Mouse (Mus musculus): Measurements from ENCODE around the gene Acin1. TPM values are rescaled to one million over a fixed set of nuclear protein-coding genes. Genes with fewer than 3 reads are reported as not detected.

Acin1 gene
- total and polyA plus RNA-seq, 3 experiments = 74.0 to 324 (median 118) TPM

DNA sequence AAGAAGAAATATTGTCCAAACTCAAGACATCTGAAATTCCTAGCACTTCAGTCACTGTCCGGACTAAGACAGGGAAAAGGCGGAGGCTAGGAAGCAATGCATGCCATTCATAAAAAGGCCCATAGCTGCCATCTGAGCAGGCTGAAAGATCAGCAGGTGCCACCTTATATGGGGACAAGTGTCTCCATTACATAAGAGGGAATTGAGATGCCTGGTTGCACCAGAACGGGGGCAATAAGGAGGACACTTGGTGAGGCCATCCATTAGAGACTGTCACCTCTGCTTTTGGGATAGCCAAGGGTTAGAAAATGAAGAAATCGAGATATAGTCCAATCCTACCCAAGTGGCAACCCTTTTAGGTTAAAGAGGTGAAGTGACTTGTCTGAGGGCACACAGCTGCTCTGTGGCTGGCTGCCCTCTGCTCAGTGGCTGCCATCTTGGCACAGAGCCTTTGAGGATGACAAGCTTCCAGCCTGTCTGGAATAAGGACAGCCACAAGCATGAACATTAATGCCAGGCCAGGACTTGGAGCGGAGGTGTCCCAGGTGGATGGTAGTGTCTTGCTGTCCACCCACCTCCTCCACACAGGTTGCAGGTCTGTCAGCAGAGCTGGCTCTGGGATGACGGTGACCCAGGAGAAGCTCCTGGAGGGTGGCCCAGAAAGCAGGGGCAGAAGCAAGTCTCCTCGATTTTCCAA lies 34.1 kb upstream of the Acin1 start:
- no peak overlapping the region for H3K9ac ChIP-seq (ENCODE audit: insufficient read depth, low read depth)
- H3K79me2 ChIP-seq (replicated peaks; ENCODE audit: control insufficient read depth, extremely low read depth, insufficient read depth, poor library complexity, severe bottlenecking) = no peaks in the 10 kb centered on the region
- in situ Hi-C loops (cut with MboI; ENCODE audit: low pct_ligation_motif_present, low pct_unique_long_range_greater_than_20kb, low sequenced_read_pairs) = no loop called here
- peaks cover 9% of the 10 kb centered on the region for H3K9me3 ChIP-seq (replicated peaks; ENCODE audit: low read length)
- H3K4me3 ChIP-seq (replicated peaks in 1 of 3; ENCODE audit: low read depth in 2 of 3, low read length in 2 of 3, poor library complexity in 1 of 3) = no peak overlapping the region
- TF ChIP-seq CHD1 (IDR thresholded peaks at IDR 0.05; ENCODE audit: low read depth, low read length) = no peak
- H3K27ac ChIP-seq (ENCODE audit: insufficient read depth, low read depth) = no peak overlapping the region
- H3K4me1 ChIP-seq (ENCODE audit: control insufficient read depth in 1 of 2, insufficient read depth in 2 of 2) = peaks cover 0 to 10% of the 10 kb centered on the region in 2 experiments; a peak in 1 of 4 replicates
- dilution Hi-C loops (cut with MboI; ENCODE audit: extremely low pct_ligation_motif_present, extremely low pct_unique_long_range_greater_than_20kb, low sequenced_read_pairs) = no loop called here
- H3K4me2 ChIP-seq (ENCODE audit: insufficient read depth, low read depth, poor library complexity, severe bottlenecking) = no peak overlapping the region
- no peak for DNase-seq (ENCODE audit: extremely low read depth)
- no peaks in the 10 kb centered on the region for H3K36me3 ChIP-seq (replicated peaks in 1 of 2; ENCODE audit: control insufficient read depth in 1 of 2, insufficient read depth in 1 of 2, low read length in 1 of 2)
- H3K27me3 ChIP-seq (replicated peaks) = peaks cover 1% of the 10 kb centered on the region

DNA sequence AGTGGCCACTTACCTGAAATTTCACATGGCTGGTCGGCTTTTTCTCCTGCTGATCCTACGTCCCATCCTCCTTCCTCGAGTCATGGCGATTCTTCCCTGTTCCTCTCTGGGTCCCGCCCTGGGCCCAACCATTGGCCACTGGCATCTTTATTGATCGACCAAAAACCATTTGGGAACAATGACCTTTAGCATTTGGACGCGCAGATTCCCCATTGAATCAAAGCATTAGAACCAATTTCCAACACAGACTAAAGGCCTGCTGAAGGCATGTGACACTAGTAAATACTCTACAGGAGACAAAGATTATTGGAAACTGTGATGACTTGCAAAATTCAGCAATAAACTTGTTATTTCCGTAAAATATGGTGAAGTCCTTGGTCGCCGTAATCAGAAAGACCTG lies 33.3 kb upstream of the Acin1 start:
- in situ Hi-C loops (cut with MboI; ENCODE audit: low pct_ligation_motif_present, low pct_unique_long_range_greater_than_20kb, low sequenced_read_pairs) (no loop called here), dilution Hi-C loops (cut with MboI; ENCODE audit: extremely low pct_ligation_motif_present, extremely low pct_unique_long_range_greater_than_20kb, low sequenced_read_pairs) (no loop called here)
- H3K9ac ChIP-seq (ENCODE audit: insufficient read depth, low read depth) = no peak overlapping the region
- H3K4me2 ChIP-seq (ENCODE audit: insufficient read depth, low read depth, poor library complexity, severe bottlenecking) = no peak overlapping the region
- H3K27ac ChIP-seq (ENCODE audit: insufficient read depth, low read depth) = no peak overlapping the region
- H3K9me3 ChIP-seq (replicated peaks; ENCODE audit: low read length) = peaks cover 9% of the 10 kb centered on the region
- H3K79me2 ChIP-seq (replicated peaks; ENCODE audit: control insufficient read depth, extremely low read depth, insufficient read depth, poor library complexity, severe bottlenecking) = no peaks in the 10 kb centered on the region
- H3K36me3 ChIP-seq (replicated peaks in 1 of 2; ENCODE audit: control insufficient read depth in 1 of 2, insufficient read depth in 1 of 2, low read length in 1 of 2) = no peaks in the 10 kb centered on the region
- DNase-seq (ENCODE audit: extremely low read depth) = no peak
- H3K27me3 ChIP-seq (replicated peaks) = peaks cover 1% of the 10 kb centered on the region
- TF ChIP-seq NRF1 (IDR thresholded peaks at IDR 0.05; ENCODE audit: low read depth, low read length) (no peak), MXI1 (IDR thresholded peaks at IDR 0.05; ENCODE audit: low read depth, low read length) (no peak), MYC (IDR thresholded peaks at IDR 0.05; ENCODE audit: low read depth, low read length) (no peak), TBP (conservative IDR thresholded peaks at IDR 0.05; ENCODE audit: low read depth, low read length) (no peak)
- no peak overlapping the region for H3K4me3 ChIP-seq (replicated peaks in 1 of 3; ENCODE audit: low read depth in 2 of 3, low read length in 2 of 3, poor library complexity in 1 of 3)
- peaks cover 2 to 15% of the 10 kb centered on the region in 2 experiments; a peak in 2 of 4 replicates for H3K4me1 ChIP-seq (ENCODE audit: control insufficient read depth in 1 of 2, insufficient read depth in 2 of 2)

DNA sequence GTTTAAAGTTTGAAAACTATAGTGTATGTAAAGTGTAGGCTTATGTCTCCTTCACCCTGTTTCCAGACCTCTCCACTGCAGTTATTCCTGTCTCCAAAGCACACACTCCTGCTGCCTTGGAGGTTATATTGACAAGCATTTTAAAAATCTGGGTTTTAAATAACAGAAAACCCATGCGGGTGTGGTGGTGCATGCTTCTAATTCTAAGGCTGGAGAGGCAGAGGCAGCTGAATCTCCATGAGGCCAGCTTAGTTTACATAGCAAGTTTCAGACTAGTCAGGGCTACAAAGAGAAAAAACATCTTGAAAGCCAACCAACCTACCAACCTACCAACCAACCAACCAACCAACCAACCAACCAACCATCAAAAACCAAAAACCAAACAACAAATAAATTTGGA lies 28.7 kb upstream of the Acin1 start:
- dilution Hi-C loops (cut with MboI; ENCODE audit: extremely low pct_ligation_motif_present, extremely low pct_unique_long_range_greater_than_20kb, low sequenced_read_pairs) = no loop called here
- Histone ChIP-seq H3K27ac (ENCODE audit: insufficient read depth, low read depth) (no peak overlapping the region), H3K27me3 (replicated peaks) (peaks cover 3% of the 10 kb centered on the region), H3K4me1 (ENCODE audit: control insufficient read depth in 1 of 2, insufficient read depth in 2 of 2) (peaks cover 8 to 30% of the 10 kb centered on the region in 2 experiments; a peak in 3 of 4 replicates), H3K4me3 (replicated peaks in 1 of 3; ENCODE audit: low read depth in 2 of 3, low read length in 2 of 3, poor library complexity in 1 of 3) (no peak overlapping the region), H3K9me3 (replicated peaks; ENCODE audit: low read length) (peaks cover 9% of the 10 kb centered on the region), H3K4me2 (ENCODE audit: insufficient read depth, low read depth, poor library complexity, severe bottlenecking) (no peak overlapping the region), H3K36me3 (replicated peaks in 1 of 2; ENCODE audit: control insufficient read depth in 1 of 2, insufficient read depth in 1 of 2, low read length in 1 of 2) (no peaks in the 10 kb centered on the region), H3K79me2 (replicated peaks; ENCODE audit: control insufficient read depth, extremely low read depth, insufficient read depth, poor library complexity, severe bottlenecking) (no peaks in the 10 kb centered on the region), H3K9ac (ENCODE audit: insufficient read depth, low read depth) (no peak overlapping the region)
- no peak for DNase-seq (ENCODE audit: extremely low read depth)
- TF ChIP-seq RAD21 (IDR thresholded peaks at IDR 0.05; ENCODE audit: low read depth, low read length) (no peak), ELF1 (IDR thresholded peaks at IDR 0.05; ENCODE audit: low read depth, low read length) (no peak), UBTF (IDR thresholded peaks at IDR 0.05; ENCODE audit: low read depth, low read length) (no peak), MAFK (IDR thresholded peaks at IDR 0.05; ENCODE audit: insufficient replicate concordance, low read length) (no peak), BHLHE40 (IDR thresholded peaks at IDR 0.05; ENCODE audit: low read depth, low read length) (no peak)
- in situ Hi-C loops (cut with MboI; ENCODE audit: low pct_ligation_motif_present, low pct_unique_long_range_greater_than_20kb, low sequenced_read_pairs) = loop anchor here (5.0 to 10.0 kb wide), 2 partner anchors 107 to 299 kb away; partner anchors contain the start of gene Ngdn

Measured in CH12.LX (cell line).